Mouse (Mus musculus) MEL (cell line): ENCODE measurements around the gene Emx2. TPM values are rescaled to one million over a fixed set of nuclear protein-coding genes. Genes with fewer than 3 reads are reported as not detected.

Experiments
- DNase-seq: peaks from one replicate; pipeline ENCODE4 v3.0.0; 2011; ENCODE audit warnings: low read depth, low spot score
- H3K27ac ChIP-seq: 2 replicates; pipeline ENCODE4 v1.5.1; 2012; ENCODE audit warnings: low read depth, mild to moderate bottlenecking, control low read depth, low read length, moderate library complexity; ENCODE audit not compliant: control insufficient read depth
- H3K27me3 ChIP-seq, 2 experiments: fragments of 150-350 bp in 1 of 2; sonication (generic) in 1 of 2; 2 replicates each; pipeline ENCODE4 v1.6.1; 2012; ENCODE audit warnings: low read length in 2 of 2, mild to moderate bottlenecking in 2 of 2, improper control_type of control experiment in 1 of 2, moderate library complexity in 1 of 2; ENCODE audit not compliant: insufficient read depth in 2 of 2, control insufficient read depth in 1 of 2
- H3K36me3 ChIP-seq, 2 experiments: 2 replicates each; pipeline ENCODE4 v1.6.1; 2012 to 2014; ENCODE audit warnings: low read length in 2 of 2, improper control_type of control experiment in 1 of 2, inconsistent platforms in 1 of 2, mild to moderate bottlenecking in 1 of 2; ENCODE audit not compliant: insufficient read depth in 2 of 2, control insufficient read depth in 1 of 2
- H3K4me1 ChIP-seq, 2 experiments: fragments of 150-350 bp in 1 of 2; sonication (generic) in 1 of 2; 2 replicates each; pipeline ENCODE4 v1.6.1; 2012; ENCODE audit warnings: low read length in 2 of 2, improper control_type of control experiment in 1 of 2, mild to moderate bottlenecking in 1 of 2; ENCODE audit not compliant: insufficient read depth in 2 of 2, control insufficient read depth in 1 of 2
- H3K4me3 ChIP-seq, 2 experiments: fragments of 150-350 bp in 1 of 2; sonication (generic) in 1 of 2; 2 replicates each; pipeline ENCODE4 v1.5.1; 2012; ENCODE audit warnings: low read depth in 2 of 2, low read length in 2 of 2, mild to moderate bottlenecking in 2 of 2, moderate library complexity in 2 of 2, control low read depth in 1 of 2, improper control_type of control experiment in 1 of 2; ENCODE audit not compliant: control insufficient read depth in 1 of 2, insufficient read depth in 1 of 2
- H3K79me2 ChIP-seq: 2 replicates; pipeline ENCODE4 v1.6.1; 2012; ENCODE audit warnings: mild to moderate bottlenecking, low read length, moderate library complexity; ENCODE audit not compliant: control insufficient read depth, poor library complexity, insufficient read depth
- H3K9ac ChIP-seq: 2 replicates; pipeline ENCODE4 v1.6.1; 2012; ENCODE audit warnings: low read depth, mild to moderate bottlenecking, control low read depth, low read length, moderate library complexity; ENCODE audit not compliant: control insufficient read depth, poor library complexity, severe bottlenecking
- H3K9me3 ChIP-seq: fragments of 150-350 bp; sonication (generic); replicated peaks from 2 replicates; pipeline ENCODE4 v1.6.1; 2012; ENCODE audit warnings: mild to moderate bottlenecking, low read length, improper control_type of control experiment, moderate library complexity; ENCODE audit not compliant: insufficient read depth
- BHLHE40 ChIP-seq: IDR thresholded peaks from 2 replicates; pipeline ENCODE4 v1.6.1; 2012; ENCODE audit warnings: low read depth, mild to moderate bottlenecking, inconsistent platforms, low read length, improper control_type of control experiment, borderline replicate concordance
- CHD1 ChIP-seq: IDR thresholded peaks from 2 replicates; pipeline ENCODE4 v1.6.1; 2012; ENCODE audit warnings: low read depth, mild to moderate bottlenecking, inconsistent platforms, low read length, improper control_type of control experiment
- CTCF ChIP-seq, 3 experiments: IDR thresholded peaks in 2 of 3; conservative IDR thresholded peaks in 1 of 3; 2 replicates each; pipeline ENCODE4 v1.5.1; 2011 to 2012; ENCODE audit warnings: low read length in 3 of 3, low read depth in 2 of 3, mild to moderate bottlenecking in 2 of 3, improper control_type of control experiment in 1 of 3, inconsistent platforms in 1 of 3, mixed read lengths in 1 of 3, moderate library complexity in 1 of 3; ENCODE audit not compliant: control insufficient read depth in 1 of 3, insufficient read depth in 1 of 3, poor library complexity in 1 of 3, severe bottlenecking in 1 of 3
- ETS1 ChIP-seq: IDR thresholded peaks from 2 replicates; pipeline ENCODE4 v1.6.1; 2012; ENCODE audit warnings: low read depth, mild to moderate bottlenecking, inconsistent platforms, low read length, improper control_type of control experiment, moderate library complexity
- GABPA ChIP-seq: IDR thresholded peaks from 2 replicates; pipeline ENCODE4 v1.6.1; 2012; ENCODE audit warnings: low read depth, mild to moderate bottlenecking, inconsistent platforms, low read length, improper control_type of control experiment, moderate library complexity
- HCFC1 ChIP-seq: IDR thresholded peaks from 2 replicates; pipeline ENCODE4 v1.6.1; 2012; ENCODE audit warnings: low read depth, mild to moderate bottlenecking, inconsistent platforms, low read length, improper control_type of control experiment, moderate library complexity
- MAZ ChIP-seq: IDR thresholded peaks from 2 replicates; pipeline ENCODE4 v1.6.1; 2012; ENCODE audit warnings: low read depth, mild to moderate bottlenecking, inconsistent platforms, low read length, improper control_type of control experiment
- NELFE ChIP-seq: IDR thresholded peaks from 2 replicates; pipeline ENCODE4 v1.6.1; 2011; ENCODE audit warnings: low read depth, low read length, improper control_type of control experiment
- NRF1 ChIP-seq: IDR thresholded peaks from 2 replicates; pipeline ENCODE4 v1.6.1; 2014; ENCODE audit warnings: low read depth, mild to moderate bottlenecking, inconsistent platforms, low read length, improper control_type of control experiment, moderate library complexity; ENCODE audit not compliant: poor library complexity, insufficient read depth, severe bottlenecking
- SMC3 ChIP-seq: IDR thresholded peaks from 2 replicates; pipeline ENCODE4 v1.6.1; 2011; ENCODE audit warnings: low read depth, low read length, improper control_type of control experiment
- TAL1 ChIP-seq: IDR thresholded peaks from 2 replicates; pipeline ENCODE4 v1.6.1; 2012; ENCODE audit warnings: mild to moderate bottlenecking, inconsistent platforms, low read length, moderate library complexity, mixed read lengths
- ZNF384 ChIP-seq: IDR thresholded peaks from 2 replicates; pipeline ENCODE4 v1.6.1; 2012; ENCODE audit warnings: low read depth, mild to moderate bottlenecking, inconsistent platforms, low read length, improper control_type of control experiment
- polyA plus RNA-seq, 2 experiments: library from polyadenylated mRNA; stranded (reverse) in 1 of 2; unstranded in 1 of 2; fragments of >175 nt in 1 of 2; fragments of >200 nt in 1 of 2; gene quantifications; 2 replicates each; pipeline versions ENCODE4 v1.2.1 to v1.2.4; 2012; ENCODE audit warnings: low replicate concordance in 2 of 2, low read depth in 1 of 2; ENCODE audit not compliant: insufficient read length in 2 of 2, insufficient read depth in 1 of 2, missing spikeins in 1 of 2
- total RNA-seq: library from RNA; depleted of rRNA; stranded (reverse); fragments of 300-350 nt; gene quantifications from 2 replicates; pipeline ENCODE4 v1.2.3, GENCODE M21; 2012

The Emx2 gene
- total and polyA plus RNA-seq, 3 experiments = 0.08 TPM; not detected in 2

DNA sequence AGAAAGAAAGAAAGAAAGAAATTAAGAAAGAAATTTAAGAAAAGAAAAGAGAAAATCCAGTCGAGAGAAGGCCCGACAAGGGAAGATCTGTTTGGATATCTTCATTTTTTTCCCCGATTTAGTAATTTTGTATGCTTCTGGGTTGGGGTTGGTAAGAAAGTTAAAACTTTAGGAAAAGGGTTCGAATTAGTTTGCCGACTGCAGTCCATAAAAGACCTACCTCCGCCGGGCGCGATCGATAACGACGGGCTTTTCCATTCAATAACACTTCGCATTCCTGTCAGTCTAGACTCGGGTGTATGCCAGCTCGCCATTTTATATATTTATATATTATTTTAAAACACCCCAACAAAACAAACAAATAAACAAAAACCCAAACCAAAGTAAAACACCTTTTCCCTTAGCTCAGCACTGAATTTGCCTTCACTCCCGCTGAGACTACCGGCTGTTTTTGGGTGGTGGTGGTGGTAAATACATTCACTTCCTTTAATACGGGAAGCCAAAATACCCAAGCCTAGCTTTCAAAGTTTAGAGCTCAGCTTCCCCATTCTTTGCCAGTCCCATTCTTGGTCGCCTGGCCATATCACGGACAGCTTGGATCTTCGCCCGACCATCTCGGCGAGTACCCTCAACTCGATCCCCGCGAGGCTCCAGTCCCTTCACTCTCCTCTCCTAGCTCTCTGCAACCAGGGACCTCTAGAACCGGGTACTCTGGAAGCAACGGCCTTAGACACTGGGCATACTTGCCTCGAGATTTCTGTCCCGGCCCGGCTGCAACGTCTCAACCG, 2.4 kb downstream of the Emx2 start:
- TF ChIP-seq MAZ (no peak), ZNF384 (no peak), NRF1 (no peak), TAL1 (no peak), GABPA (no peak), CTCF (IDR thresholded peaks at IDR 0.05 in 2 of 3, conservative IDR thresholded peaks at IDR 0.05 in 1 of 3; ENCODE audit: control insufficient read depth in 1 of 3, insufficient read depth in 1 of 3, low read depth in 2 of 3, low read length in 3 of 3, poor library complexity in 1 of 3, severe bottlenecking in 1 of 3) (no peak), NELFE (no peak), SMC3 (no peak), CHD1 (no peak), ETS1 (no peak)
- H3K27me3 ChIP-seq = no peaks in the 10 kb centered on the region; a peak in 1 of 4 replicates
- no peak overlapping the region for H3K4me3 ChIP-seq
- H3K9me3 ChIP-seq = no peaks in the 10 kb centered on the region
- DNase-seq = no peak
- H3K9ac ChIP-seq = no peak overlapping the region
- H3K36me3 ChIP-seq = no peaks in the 10 kb centered on the region
- H3K4me1 ChIP-seq = no peaks in the 10 kb centered on the region
- H3K79me2 ChIP-seq = no peaks in the 10 kb centered on the region
- no peak overlapping the region for H3K27ac ChIP-seq

DNA sequence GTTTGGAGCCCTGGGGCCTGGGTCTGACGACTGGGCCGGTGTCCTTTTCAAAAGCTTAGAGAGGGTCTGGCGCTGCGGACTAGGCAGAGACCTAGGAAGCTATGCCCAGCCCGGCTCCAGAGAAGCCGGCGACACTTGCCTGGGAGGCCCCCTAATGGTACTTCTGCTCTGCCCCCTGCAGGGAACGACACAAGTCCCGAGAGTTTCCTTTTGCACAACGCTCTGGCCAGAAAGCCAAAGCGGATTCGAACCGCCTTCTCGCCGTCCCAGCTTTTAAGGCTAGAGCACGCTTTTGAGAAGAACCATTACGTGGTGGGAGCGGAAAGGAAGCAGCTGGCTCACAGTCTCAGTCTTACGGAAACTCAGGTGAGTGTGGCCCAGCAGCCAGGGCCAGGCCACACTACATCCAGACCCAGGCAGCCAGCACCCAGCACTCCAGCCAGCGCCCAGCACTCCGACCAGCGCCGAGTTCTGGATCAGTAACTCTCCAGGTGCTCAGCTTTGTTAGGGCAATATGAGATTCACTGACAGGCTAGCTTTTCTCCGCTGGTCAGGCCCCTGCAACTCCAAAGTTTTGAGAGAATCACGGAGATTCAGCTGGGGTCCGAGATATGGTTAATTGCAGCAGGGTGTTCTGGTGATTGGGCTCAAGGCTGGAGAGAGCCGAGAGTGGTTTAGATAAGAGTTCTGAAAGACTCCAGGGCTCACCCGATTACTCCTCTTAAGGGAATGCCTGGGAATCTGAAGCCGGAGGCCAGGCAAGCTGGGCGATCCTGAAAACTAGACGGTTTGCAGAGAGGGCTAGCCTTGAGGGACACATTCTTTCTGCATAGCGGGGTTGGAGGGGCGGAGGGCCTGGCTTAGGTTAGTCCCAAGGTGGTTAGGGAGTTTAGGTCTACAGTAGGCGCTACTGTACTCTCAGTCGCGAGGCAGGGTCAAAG, 3.6 kb downstream of the Emx2 start:
- no peaks in the 10 kb centered on the region for H3K79me2 ChIP-seq
- no peak for DNase-seq
- no peaks in the 10 kb centered on the region for H3K9me3 ChIP-seq
- no peaks in the 10 kb centered on the region for H3K36me3 ChIP-seq
- no peaks in the 10 kb centered on the region; a peak in 2 of 4 replicates for H3K27me3 ChIP-seq
- no peaks in the 10 kb centered on the region for H3K4me1 ChIP-seq
- H3K9ac ChIP-seq = no peak overlapping the region
- no peak overlapping the region for H3K4me3 ChIP-seq
- no peak overlapping the region for H3K27ac ChIP-seq
- TF ChIP-seq SMC3 (no peak), HCFC1 (no peak), BHLHE40 (no peak)
